Mouse (Mus musculus): Measurements from ENCODE around the gene Ets2. TPM values are rescaled to one million over a fixed set of nuclear protein-coding genes. Genes with fewer than 3 reads are reported as not detected.
"Not testable (repeated sequence)": the region's sequence is repeated elsewhere in the genome, so short reads cannot be mapped to it uniquely, and the experiment has no call there.

Ets2 gene
- polyA plus RNA-seq, 1 experiment from 2014 or later, result 23.9 TPM

GRCm38 (mm10) chr16:95759151-95759987, 57.5 kb downstream of the Ets2 start:
- H3K4me3 ChIP-seq, result no peak overlapping the region
- no peak overlapping the region for H3K27ac ChIP-seq (replicated peaks)
- no peaks in the 10 kb centered on the region for H3K9me3 ChIP-seq
- no peaks in the 10 kb centered on the region for H3K36me3 ChIP-seq
- H3K27me3 ChIP-seq, result no peaks in the 10 kb centered on the region
- no peaks in the 10 kb centered on the region for H3K4me1 ChIP-seq (replicated peaks)
- ATAC-seq (ENCODE audit: low read depth), result no peak
- H3K9ac ChIP-seq, result no peak overlapping the region
- no peak overlapping the region for H3K4me2 ChIP-seq
- WGBS, result 90% methylated on average over 8 of the region's 8 CpGs

DNA sequence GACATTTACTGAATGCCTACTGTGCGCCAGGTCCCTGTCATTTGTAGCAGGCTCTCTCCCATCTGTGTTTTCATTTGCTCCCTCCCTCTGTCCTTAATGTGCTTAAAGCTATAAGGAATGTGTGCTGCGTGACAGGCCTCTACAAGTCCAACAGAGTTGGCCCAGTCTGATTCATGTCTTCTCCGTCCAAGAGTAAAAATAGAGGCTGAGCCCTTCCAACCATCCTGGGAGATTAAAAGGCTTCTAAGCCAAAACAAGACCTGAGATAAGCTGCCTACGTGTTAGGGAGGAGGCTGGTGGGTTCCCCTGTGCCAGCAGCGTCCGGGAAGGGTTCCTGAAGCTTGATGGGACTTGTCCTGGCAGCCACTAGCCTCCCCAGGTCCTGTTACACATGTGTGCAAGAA, 58.1 kb downstream of the Ets2 start:
- Histone ChIP-seq H3K4me1 (replicated peaks) (no peaks in the 10 kb centered on the region), H3K36me3 (no peaks in the 10 kb centered on the region), H3K27ac (replicated peaks) (no peak overlapping the region), H3K4me2 (no peak overlapping the region), H3K9ac (no peak overlapping the region), H3K4me3 (no peak overlapping the region), H3K9me3 (no peaks in the 10 kb centered on the region), H3K27me3 (no peaks in the 10 kb centered on the region)
- WGBS, result 85% methylated on average over 6 of the region's 6 CpGs
- no peak for ATAC-seq (ENCODE audit: low read depth)

GRCm38 (mm10) chr16:95761742-95762141, 59.9 kb downstream of the Ets2 start:
- ATAC-seq (ENCODE audit: low read depth), result no peak
- WGBS, result 73% methylated on average over 6 of the region's 6 CpGs
- Histone ChIP-seq H3K36me3 (no peaks in the 10 kb centered on the region), H3K27ac (replicated peaks) (no peak overlapping the region), H3K4me1 (replicated peaks) (no peaks in the 10 kb centered on the region), H3K9me3 (no peaks in the 10 kb centered on the region), H3K27me3 (no peaks in the 10 kb centered on the region), H3K9ac (no peak overlapping the region), H3K4me3 (no peak overlapping the region), H3K4me2 (no peak overlapping the region)

- no peaks in the 10 kb centered on the region for H3K36me3 ChIP-seq
- H3K4me2 ChIP-seq, result no peak overlapping the region
- no peaks in the 10 kb centered on the region for H3K4me1 ChIP-seq (replicated peaks)
- no peak overlapping the region for H3K4me3 ChIP-seq
- WGBS, result 90% methylated on average over 6 of the region's 6 CpGs
- ATAC-seq (ENCODE audit: low read depth), result no peak
- H3K27me3 ChIP-seq, result no peaks in the 10 kb centered on the region
- H3K27ac ChIP-seq (replicated peaks), result no peak overlapping the region
- no peak overlapping the region for H3K9ac ChIP-seq
- H3K9me3 ChIP-seq, result no peaks in the 10 kb centered on the region
These were observed 61.3 kb downstream of the Ets2 start for GRCm38 (mm10) chr16:95763201-95763600.

DNA sequence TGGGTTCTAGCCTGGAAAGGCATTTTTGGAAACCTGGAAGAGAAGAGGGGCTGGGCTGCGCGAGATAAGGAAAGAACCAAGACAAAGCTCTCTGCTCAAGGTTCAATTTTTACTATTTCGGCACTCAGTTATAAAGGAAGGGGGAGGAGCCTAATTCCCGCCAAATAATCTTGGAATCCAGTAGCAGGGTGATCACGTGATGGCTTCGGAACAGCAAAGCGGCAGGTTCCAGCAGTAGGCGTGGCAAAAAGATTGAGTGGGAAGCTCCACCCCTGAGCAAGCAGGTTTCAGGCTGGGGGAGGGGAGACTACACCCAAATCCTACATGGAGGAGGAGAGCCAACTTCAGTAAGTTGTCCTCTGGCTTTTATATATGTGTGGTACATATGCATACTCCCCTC, 62.2 kb downstream of the Ets2 start:
- not testable (repeated sequence) for ATAC-seq (ENCODE audit: low read depth); H3K4me1 ChIP-seq (replicated peaks); H3K9ac ChIP-seq; H3K4me2 ChIP-seq; H3K27ac ChIP-seq (replicated peaks); H3K27me3 ChIP-seq; H3K36me3 ChIP-seq; H3K9me3 ChIP-seq; H3K4me3 ChIP-seq
- 71% methylated on average over 8 of the region's 8 CpGs for WGBS

DNA sequence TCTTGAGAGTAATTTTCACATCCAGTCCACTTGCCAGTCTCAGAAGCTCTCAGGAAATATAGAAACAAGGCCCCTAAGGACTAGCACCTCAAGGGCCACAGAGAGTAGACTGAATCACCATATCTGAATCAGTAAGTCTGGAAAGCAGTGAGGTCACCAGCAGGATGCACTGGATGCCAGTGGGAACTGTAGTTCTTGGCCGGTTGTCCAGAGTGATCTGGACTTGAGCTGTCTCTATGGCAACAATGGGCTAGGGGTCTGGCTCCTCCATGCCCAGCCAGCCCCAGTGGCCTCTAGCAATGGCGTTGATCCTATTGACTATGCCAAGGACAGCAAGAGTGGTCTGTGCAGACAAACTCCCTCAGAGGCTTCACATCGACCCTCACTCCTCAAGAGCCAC, 64.3 kb downstream of the Ets2 start:
- no peak overlapping the region for H3K4me3 ChIP-seq
- no peaks in the 10 kb centered on the region for H3K9me3 ChIP-seq
- H3K4me2 ChIP-seq, result no peak overlapping the region
- ATAC-seq (ENCODE audit: low read depth), result no peak
- H3K36me3 ChIP-seq, result no peaks in the 10 kb centered on the region
- 0 out of 2 replicates have a peak, but pooled peaks cover 4% of the 10 kb centered on the region for H3K4me1 ChIP-seq (replicated peaks)
- H3K27ac ChIP-seq (replicated peaks), result no peak overlapping the region
- WGBS, result 81% methylated on average over 3 of the region's 3 CpGs
- no peaks in the 10 kb centered on the region for H3K27me3 ChIP-seq
- no peak overlapping the region for H3K9ac ChIP-seq

DNA sequence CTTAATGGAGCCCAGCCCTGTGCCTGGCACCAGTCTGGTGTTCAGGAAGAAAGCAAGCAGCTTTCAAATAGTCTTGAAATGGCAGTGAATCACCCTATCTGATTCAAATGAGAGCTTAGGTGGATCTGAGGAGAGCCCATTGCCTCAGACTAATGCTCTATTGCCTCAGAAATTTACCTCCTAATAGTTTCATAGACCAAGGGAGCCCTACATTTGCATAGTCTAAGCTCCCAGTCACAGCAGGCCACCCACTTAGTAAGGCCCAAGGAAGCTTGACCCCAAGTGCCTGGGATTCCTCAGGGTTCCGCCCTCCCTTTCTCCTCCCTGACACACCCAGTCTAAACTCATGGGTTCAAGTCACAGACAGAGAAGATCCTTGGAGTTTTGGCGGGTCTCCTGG, 65.4 kb downstream of the Ets2 start:
- H3K36me3 ChIP-seq, result no peaks in the 10 kb centered on the region
- 73% methylated on average over 2 of the region's 2 CpGs for WGBS
- ATAC-seq (ENCODE audit: low read depth), result no peak
- H3K4me1 ChIP-seq (replicated peaks), result 0 out of 2 replicates have a peak, but pooled peaks cover 4% of the 10 kb centered on the region
- no peak overlapping the region for H3K27ac ChIP-seq (replicated peaks)
- no peak overlapping the region for H3K4me2 ChIP-seq
- H3K4me3 ChIP-seq, result no peak overlapping the region
- no peak overlapping the region for H3K9ac ChIP-seq
- no peaks in the 10 kb centered on the region for H3K9me3 ChIP-seq
- no peaks in the 10 kb centered on the region for H3K27me3 ChIP-seq

- 0 out of 2 replicates have a peak, but pooled peaks cover 4% of the 10 kb centered on the region for H3K4me1 ChIP-seq (replicated peaks)
- H3K4me3 ChIP-seq, result no peak overlapping the region
- no peak overlapping the region for H3K27ac ChIP-seq (replicated peaks)
- WGBS, result 54% methylated on average over 14 of the region's 14 CpGs
- no peaks in the 10 kb centered on the region for H3K9me3 ChIP-seq
- ATAC-seq (ENCODE audit: low read depth), result no peak
- no peak overlapping the region for H3K4me2 ChIP-seq
- no peaks in the 10 kb centered on the region for H3K27me3 ChIP-seq
- no peak overlapping the region for H3K9ac ChIP-seq
- H3K36me3 ChIP-seq, result no peaks in the 10 kb centered on the region
These were observed 67.5 kb downstream of the Ets2 start for GRCm38 (mm10) chr16:95769066-95769995.

DNA sequence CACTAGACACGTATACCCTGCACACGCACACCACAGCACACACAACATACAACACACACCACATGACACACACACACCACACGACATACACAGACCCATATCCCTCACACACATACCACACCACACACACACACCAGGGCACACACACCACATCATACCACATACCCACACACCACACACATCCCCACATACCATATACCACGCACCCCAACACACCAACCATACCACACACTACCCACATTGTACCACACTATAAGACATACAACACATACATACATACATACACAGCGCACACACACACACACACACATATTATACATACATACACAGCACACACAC, 68.1 kb downstream of the Ets2 start:
- Histone ChIP-seq H3K27me3 (no peaks in the 10 kb centered on the region), H3K9me3 (no peaks in the 10 kb centered on the region), H3K4me2 (no peak overlapping the region), H3K27ac (replicated peaks) (no peak overlapping the region), H3K9ac (no peak overlapping the region), H3K4me3 (no peak overlapping the region), H3K36me3 (no peaks in the 10 kb centered on the region), H3K4me1 (replicated peaks) (0 out of 2 replicates have a peak, but pooled peaks cover 4% of the 10 kb centered on the region)
- no peak for ATAC-seq (ENCODE audit: low read depth)
- WGBS, result 95% methylated on average over 5 of the region's 5 CpGs

DNA sequence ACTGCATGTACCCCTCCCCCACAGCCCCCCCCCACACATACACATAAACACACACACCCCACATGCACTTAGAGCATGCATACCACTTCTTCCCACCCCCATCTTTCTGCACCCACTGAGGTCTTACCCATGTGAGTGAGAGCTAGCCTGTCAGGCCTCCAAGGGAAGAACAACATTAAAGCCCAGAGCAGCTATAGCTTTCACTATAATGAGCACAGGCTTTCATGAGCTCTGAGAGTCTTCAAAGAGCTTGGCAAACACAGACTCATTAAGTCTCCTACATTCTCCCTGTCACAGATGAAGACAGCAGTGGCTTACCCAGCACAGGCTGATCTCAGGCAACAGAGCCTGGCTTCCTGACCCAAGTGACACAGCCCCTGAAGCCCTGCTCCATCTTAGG, 68.5 kb downstream of the Ets2 start:
- no peaks in the 10 kb centered on the region for H3K27me3 ChIP-seq
- no peak overlapping the region for H3K4me3 ChIP-seq
- H3K4me1 ChIP-seq (replicated peaks), result 0 out of 2 replicates have a peak, but pooled peaks cover 4% of the 10 kb centered on the region
- H3K27ac ChIP-seq (replicated peaks), result no peak overlapping the region
- no peaks in the 10 kb centered on the region for H3K9me3 ChIP-seq
- no peak for ATAC-seq (ENCODE audit: low read depth)
- H3K4me2 ChIP-seq, result no peak overlapping the region
- no peaks in the 10 kb centered on the region for H3K36me3 ChIP-seq
- no peak overlapping the region for H3K9ac ChIP-seq
